ENCODE assay signal across 8 mouse cellular contexts in the genomic region with DNA sequence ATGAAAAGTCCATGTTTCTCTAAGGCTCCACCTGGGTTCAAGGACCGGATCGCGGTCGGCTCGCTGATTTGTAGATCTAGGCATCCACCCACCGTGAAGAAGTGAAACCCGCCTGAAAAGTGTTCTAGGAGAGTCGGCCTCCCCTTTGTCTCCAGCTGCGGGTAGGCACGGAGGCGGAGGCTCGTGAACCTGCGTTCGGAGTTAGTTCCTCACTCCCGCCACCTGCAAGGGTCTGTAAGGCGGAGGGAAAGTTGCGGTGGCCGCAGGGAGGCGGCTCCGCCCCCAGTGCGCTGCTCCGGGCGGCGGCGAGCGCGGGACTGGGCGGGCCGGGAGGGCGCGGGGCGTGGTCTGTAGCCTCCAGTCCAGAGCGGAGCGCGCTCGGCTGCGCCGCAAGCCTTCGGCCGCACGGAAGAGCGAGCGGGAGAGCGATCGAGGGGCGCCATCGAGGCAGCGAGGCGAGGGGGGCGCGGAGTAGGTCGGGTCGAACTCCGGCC. TPM values are rescaled to one million over a fixed set of nuclear protein-coding genes. Genes with fewer than 3 reads are reported as not detected.
A peak's percentile ranks its signal among the peaks of the same experiment; 100 is the strongest.
DNase-seq lines count a peak whose midpoint lies in the region; ATAC-seq and TF ChIP-seq lines count a peak whose summit lies in the region.

A gene (plus strand): TSS at position 176 of the 494 bp plus-strand sequence.

- peak within 1 kb of the TSS; percentile 93 for H3K9ac ChIP-seq in kidney, embryonic 15.5 days
- H3K9ac ChIP-seq in liver, embryonic 11.5 days (ENCODE audit: low read depth, low read length): peak within 1 kb of the TSS; percentile 74

- TF ChIP-seq CTCF in embryonic fibroblast, embryonic 13.5 days (IDR thresholded peaks at IDR 0.05; ENCODE audit: borderline replicate concordance, insufficient read depth, low read length): no peak

- no peaks in the 10 kb centered on the region for H3K9me3 ChIP-seq in heart, embryonic 10.5 days
- no peaks in the 10 kb centered on the region for H3K9me3 ChIP-seq in kidney, embryonic 15.5 days (replicated peaks)
- no peaks in the 10 kb centered on the region for H3K9me3 ChIP-seq in liver, embryonic 11.5 days (ENCODE audit: control insufficient read depth, low read length)

- peak; percentile 94 for ATAC-seq in kidney, embryonic 15.5 days (replicated peaks; ENCODE audit: low FRiP score)
- ATAC-seq in liver, embryonic 11.5 days (replicated peaks; ENCODE audit: low FRiP score): peak; percentile 86

- no peaks in the 10 kb centered on the region for H3K27me3 ChIP-seq in heart, embryonic 10.5 days (ENCODE audit: insufficient read depth, poor library complexity, severe bottlenecking)
- H3K27me3 ChIP-seq in kidney, embryonic 15.5 days: peaks cover 17% of the 10 kb centered on the region; the same call in 1 of the 2 replicates
- H3K27me3 ChIP-seq in liver, embryonic 11.5 days (replicated peaks; ENCODE audit: control insufficient read depth, insufficient read depth, low read length): peaks cover 55% of the 10 kb centered on the region
- no peaks in the 10 kb centered on the region for H3K27me3 ChIP-seq in myocyte (ENCODE audit: control insufficient read depth, insufficient read depth, insufficient read length)

- 0 out of 2 replicates have a peak, but pooled peaks cover 4% of the 10 kb centered on the region for H3K4me1 ChIP-seq in embryonic fibroblast, embryonic 13.5 days (ENCODE audit: control insufficient read depth, insufficient read depth, low read length)
- H3K4me1 ChIP-seq in heart, embryonic 10.5 days: peaks cover 28% of the 10 kb centered on the region
- peaks cover 30% of the 10 kb centered on the region for H3K4me1 ChIP-seq in kidney, embryonic 15.5 days
- 0 out of 2 replicates have a peak, but pooled peaks cover 3% of the 10 kb centered on the region for H3K4me1 ChIP-seq in liver, embryonic 11.5 days (replicated peaks; ENCODE audit: control insufficient read depth, insufficient read depth, low read length)

- H3ac ChIP-seq in myocyte (ENCODE audit: control insufficient read depth, insufficient read length): peak within 1 kb of the TSS; percentile 66

- H3K36me3 ChIP-seq in heart, embryonic 10.5 days: no peaks in the 10 kb centered on the region
- no peaks in the 10 kb centered on the region for H3K36me3 ChIP-seq in kidney, embryonic 15.5 days
- H3K36me3 ChIP-seq in liver, embryonic 11.5 days (ENCODE audit: control insufficient read depth, insufficient read depth, low read length): no peaks in the 10 kb centered on the region
- H3K36me3 ChIP-seq in myocyte (ENCODE audit: control insufficient read depth, insufficient read depth): no peaks in the 10 kb centered on the region

- TF ChIP-seq POLR2A in embryonic fibroblast, embryonic 13.5 days (IDR thresholded peaks at IDR 0.05; ENCODE audit: low read depth, low read length): peak; percentile 64
- TF ChIP-seq POLR2A in myocyte (IDR thresholded peaks at IDR 0.05; ENCODE audit: insufficient read length, low read depth): peak; percentile 85

- H3K27ac ChIP-seq in embryonic fibroblast, embryonic 13.5 days (ENCODE audit: insufficient read depth, low read length): no peak within 1 kb of the TSS
- peak within 1 kb of the TSS; percentile 97 for H3K27ac ChIP-seq in heart, embryonic 10.5 days
- peak within 1 kb of the TSS; percentile 87 for H3K27ac ChIP-seq in kidney, embryonic 15.5 days
- H3K27ac ChIP-seq in liver, embryonic 11.5 days (ENCODE audit: low read depth, low read length): peak within 1 kb of the TSS; percentile 41; the same call in 1 of the 2 replicates

- under 1% methylated on average over 53 of the region's 54 CpGs for WGBS in heart, embryonic 10.5 days
- WGBS in kidney, embryonic 15.5 days: 0% methylated on average over 51 of the region's 54 CpGs
- WGBS in liver, embryonic 11.5 days: under 1% methylated on average over 53 of the region's 54 CpGs

- DNase-seq in A20 (ENCODE audit: low read depth, low spot score): peak; percentile 91
- DNase-seq in brain, adult 2 months (ENCODE audit: low read depth, low spot score): peak; percentile 78
- peak; percentile 90 for DNase-seq in heart, embryonic 10.5 days (ENCODE audit: low spot score)
- peak; percentile 75 for DNase-seq in liver, embryonic 11.5 days (ENCODE audit: low spot score)
- DNase-seq in spleen, postnatal 4 days (ENCODE audit: low spot score in 2 of 2): peak; percentile 70 to 85

- H3K79me2 ChIP-seq in myocyte (ENCODE audit: control insufficient read depth, insufficient read depth): no peaks in the 10 kb centered on the region

- peak within 1 kb of the TSS; percentile 77 for H3K4me2 ChIP-seq in kidney, embryonic 15.5 days
- H3K4me2 ChIP-seq in liver, embryonic 11.5 days: peak within 1 kb of the TSS; percentile 94
- H3K4me2 ChIP-seq in myocyte (ENCODE audit: low read depth): peak within 1 kb of the TSS; percentile 95

- H3K4me3 ChIP-seq in embryonic fibroblast, embryonic 13.5 days (ENCODE audit: insufficient read depth, low read length): peak within 1 kb of the TSS; percentile 76
- peak within 1 kb of the TSS; percentile 82 for H3K4me3 ChIP-seq in heart, embryonic 10.5 days
- peak within 1 kb of the TSS; percentile 93 for H3K4me3 ChIP-seq in kidney, embryonic 15.5 days (replicated peaks)
- peak within 1 kb of the TSS; percentile 74 for H3K4me3 ChIP-seq in liver, embryonic 11.5 days (ENCODE audit: low read depth, low read length)
- peak within 1 kb of the TSS; percentile 48 for H3K4me3 ChIP-seq in myocyte

TF ChIP-seq in myocyte, 11 proteins besides CTCF, POLR2A, EP300 and RAD21:
- TF ChIP-seq POLR2AphosphoS2 (IDR thresholded peaks at IDR 0.05; ENCODE audit: insufficient read length, low read depth): peak; percentile 77
- TF ChIP-seq MAX (IDR thresholded peaks at IDR 0.05; ENCODE audit: low read depth): no peak

RNA-seq across cellular contexts. Expression of the gene that starts here (rescaled TPM):
- polyA plus RNA-seq in embryonic fibroblast, embryonic 13.5 days (2011; ENCODE audit: insufficient read length, low read depth, missing spikeins): 10.9 TPM in 2 replicates
- polyA plus RNA-seq in heart, embryonic 10.5 days (2016; fragmentation: Nextera tagmentation; extraction: Ambion mirVana): 62.4 and 67.6 TPM in 2 replicates
- polyA plus RNA-seq in kidney, embryonic 15.5 days (2015; fragmentation: Nextera tagmentation; extraction: Ambion mirVana): 60.2 and 60.9 TPM in 2 replicates
- 17.9 and 21.5 TPM in 2 replicates for polyA plus RNA-seq in liver, embryonic 11.5 days (2014; fragmentation: Nextera tagmentation; extraction: Ambion mirVana)
- polyA plus RNA-seq in myocyte (2012; fragmentation: generic; extraction: Trizol): 3.7 TPM
